Mouse (Mus musculus) kidney, embryonic 15.5 days (tissue): ENCODE results near the gene Mafb. TPM values are rescaled to one million over a fixed set of nuclear protein-coding genes. Genes with fewer than 3 reads are reported as not detected.

Source experiments
- polyA plus RNA-seq: library from polyadenylated mRNA; unstranded; fragments of >200 nt; fragmentation: Nextera tagmentation; extraction: Ambion mirVana; gene quantifications from 2 replicates; pipeline ENCODE4 v1.2.1, GENCODE M21; 2015

Mafb gene
- polyA plus RNA-seq, 1 experiment from 2014 or later: 38.0 TPM

Other genes starting within 250 kb of the Mafb start
- gene Gm826, start 32.9 kb downstream of the Mafb start, polyA plus RNA-seq: 0.40 and 0.93 TPM in 2 replicates